Mouse (Mus musculus): Measurements from ENCODE around the gene Prkcq.

DNA sequence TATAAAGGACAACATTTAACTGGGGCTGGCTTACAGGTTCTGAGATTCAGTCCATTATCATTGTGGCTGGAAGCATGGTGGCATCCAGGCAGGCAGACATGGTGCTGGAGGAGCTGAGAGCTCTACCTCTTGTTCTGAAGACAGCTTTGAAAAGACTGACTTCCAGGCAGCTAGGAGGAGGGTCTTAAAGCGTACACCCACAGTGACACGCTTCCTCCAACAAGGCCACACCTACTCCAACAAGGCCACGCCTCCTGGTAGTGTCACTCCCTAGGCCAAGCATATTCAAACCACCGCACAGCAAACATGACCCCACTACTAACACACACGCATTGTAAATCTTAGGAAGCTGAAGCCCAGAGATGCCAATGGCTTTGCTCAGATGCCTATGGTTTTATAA, 87.5 kb downstream of the Prkcq start:
- TF ChIP-seq POLR2A (IDR thresholded peaks at IDR 0.05; ENCODE audit: low read depth, low read length) (no peak), CTCF (conservative IDR thresholded peaks at IDR 0.05; ENCODE audit: insufficient read depth, insufficient read length, low read depth, low read length) (no peak)

All from kidney, adult 2 months (tissue).